Mouse (Mus musculus): ENCODE data around the gene Kat6b. TPM values are rescaled to one million over a fixed set of nuclear protein-coding genes. Genes with fewer than 3 reads are reported as not detected.
A peak's percentile ranks its signal among the peaks of the same experiment; 100 is the strongest.
"Not testable (repeated sequence)": the region's sequence is repeated elsewhere in the genome, so short reads cannot be mapped to it uniquely, and the experiment has no call there.

Kat6b gene
- polyA plus RNA-seq, 1 experiment from 2014 or later: 23.7 TPM

- Histone ChIP-seq H3K9me3 (no peaks in the 10 kb centered on the region), H3K27me3 (replicated peaks) (no peaks in the 10 kb centered on the region), H3K4me2 (no peak overlapping the region), H3K36me3 (replicated peaks) (peaks cover 25% of the 10 kb centered on the region), H3K4me1 (no peaks in the 10 kb centered on the region), H3K9ac (no peak overlapping the region), H3K27ac (no peak overlapping the region), H3K4me3 (no peak overlapping the region)
- ATAC-seq (replicated peaks): peak; percentile 37; the same call in 1 of the 2 replicates
- WGBS: 87% methylated on average over 11 of the region's 11 CpGs
Measured at GRCm38 (mm10) chr14:21669633-21670421, 188.6 kb downstream of the Kat6b start.

GRCm38 (mm10) chr14:21670422-21671006 is 189.3 kb downstream of the Kat6b start:
- peaks cover 25% of the 10 kb centered on the region for H3K36me3 ChIP-seq (replicated peaks)
- not testable (repeated sequence) for H3K27ac ChIP-seq; H3K27me3 ChIP-seq (replicated peaks); H3K4me2 ChIP-seq; H3K4me3 ChIP-seq; H3K4me1 ChIP-seq; H3K9me3 ChIP-seq; H3K9ac ChIP-seq
- 0 out of 2 replicates have a peak, but pooled peaks have one; percentile 14 for ATAC-seq (replicated peaks)
- 90% methylated on average over 15 of the region's 15 CpGs for WGBS

GRCm38 (mm10) chr14:21673100-21673499 is 191.9 kb downstream of the Kat6b start:
- Histone ChIP-seq H3K36me3 (replicated peaks) (peaks cover 23% of the 10 kb centered on the region), H3K4me3 (no peak overlapping the region), H3K4me1 (no peaks in the 10 kb centered on the region), H3K9me3 (no peaks in the 10 kb centered on the region), H3K4me2 (no peak overlapping the region), H3K27ac (no peak overlapping the region), H3K9ac (no peak overlapping the region), H3K27me3 (replicated peaks) (no peaks in the 10 kb centered on the region)
- 59% methylated on average over 4 of the region's 4 CpGs for WGBS
- ATAC-seq (replicated peaks): no peak

- Histone ChIP-seq H3K4me2 (no peak overlapping the region), H3K9ac (no peak overlapping the region), H3K4me3 (no peak overlapping the region), H3K27me3 (replicated peaks) (no peaks in the 10 kb centered on the region), H3K36me3 (replicated peaks) (peaks cover 12% of the 10 kb centered on the region; the same call in 1 of the 2 replicates), H3K27ac (no peak overlapping the region), H3K4me1 (peaks cover 2% of the 10 kb centered on the region), H3K9me3 (no peaks in the 10 kb centered on the region)
- WGBS: 69% methylated on average over 5 of the region's 5 CpGs
- ATAC-seq (replicated peaks): no peak
Measured at GRCm38 (mm10) chr14:21674471-21674870, 193.2 kb downstream of the Kat6b start.

GRCm38 (mm10) chr14:21676223-21676622 is 195.0 kb downstream of the Kat6b start:
- Histone ChIP-seq H3K27me3 (replicated peaks) (no peaks in the 10 kb centered on the region), H3K9me3 (no peaks in the 10 kb centered on the region), H3K4me3 (no peak overlapping the region), H3K4me2 (no peak overlapping the region), H3K36me3 (replicated peaks) (no peaks in the 10 kb centered on the region), H3K9ac (no peak overlapping the region), H3K4me1 (peaks cover 9% of the 10 kb centered on the region), H3K27ac (no peak overlapping the region)
- 88% methylated on average over 2 of the region's 2 CpGs for WGBS
- ATAC-seq (replicated peaks): no peak

GRCm38 (mm10) chr14:21678509-21679285 is 197.5 kb downstream of the Kat6b start:
- H3K36me3 ChIP-seq (replicated peaks): no peaks in the 10 kb centered on the region

GRCm38 (mm10) chr14:21679631-21680201 is 198.5 kb downstream of the Kat6b start:
- Histone ChIP-seq H3K9ac (no peak overlapping the region), H3K27me3 (replicated peaks) (no peaks in the 10 kb centered on the region), H3K4me1 (peaks cover 16% of the 10 kb centered on the region), H3K4me3 (no peak overlapping the region), H3K4me2 (no peak overlapping the region), H3K9me3 (no peaks in the 10 kb centered on the region), H3K36me3 (replicated peaks) (no peaks in the 10 kb centered on the region), H3K27ac (no peak overlapping the region)
- 31% methylated on average over 8 of the region's 8 CpGs for WGBS
- no peak for ATAC-seq (replicated peaks)

More at GRCm38 (mm10) chr14:21678509-21679285, 197.5 kb downstream of the Kat6b start:
- Histone ChIP-seq H3K9ac (no peak overlapping the region), H3K4me1 (peaks cover 16% of the 10 kb centered on the region), H3K4me2 (no peak overlapping the region), H3K4me3 (no peak overlapping the region), H3K27ac (no peak overlapping the region), H3K9me3 (no peaks in the 10 kb centered on the region), H3K27me3 (replicated peaks) (no peaks in the 10 kb centered on the region)
- WGBS: 39% methylated on average over 7 of the region's 7 CpGs
- no peak for ATAC-seq (replicated peaks)

GRCm38 (mm10) chr14:21682681-21683129 is 201.5 kb downstream of the Kat6b start:
- Histone ChIP-seq H3K27me3 (replicated peaks) (peaks cover 14% of the 10 kb centered on the region), H3K4me2 (peak overlapping the region; percentile 42), H3K4me1 (peaks cover 24% of the 10 kb centered on the region), H3K4me3 (no peak overlapping the region), H3K36me3 (replicated peaks) (no peaks in the 10 kb centered on the region), H3K27ac (peak overlapping the region; percentile 28; the same call in 1 of the 2 replicates), H3K9me3 (no peaks in the 10 kb centered on the region), H3K9ac (no peak overlapping the region)
- WGBS: 0% methylated on average over 9 of the region's 9 CpGs
- ATAC-seq (replicated peaks): no peak

- peaks cover 14% of the 10 kb centered on the region for H3K27me3 ChIP-seq (replicated peaks)
- H3K4me2 ChIP-seq: no peak overlapping the region
- H3K9me3 ChIP-seq: no peaks in the 10 kb centered on the region
- peaks cover 24% of the 10 kb centered on the region for H3K4me1 ChIP-seq
- no peak overlapping the region for H3K4me3 ChIP-seq
- ATAC-seq (replicated peaks): no peak
- WGBS: 73% methylated on average over 4 of the region's 4 CpGs
- H3K27ac ChIP-seq: no peak overlapping the region
- no peak overlapping the region for H3K9ac ChIP-seq
- H3K36me3 ChIP-seq (replicated peaks): no peaks in the 10 kb centered on the region
Measured at GRCm38 (mm10) chr14:21683834-21684233, 202.6 kb downstream of the Kat6b start.

- peaks cover 14% of the 10 kb centered on the region for H3K27me3 ChIP-seq (replicated peaks)
- H3K36me3 ChIP-seq (replicated peaks): no peaks in the 10 kb centered on the region
- no peak overlapping the region for H3K4me2 ChIP-seq
- no peak for ATAC-seq (replicated peaks)
- no peak overlapping the region for H3K9ac ChIP-seq
- no peak overlapping the region for H3K27ac ChIP-seq
- H3K9me3 ChIP-seq: no peaks in the 10 kb centered on the region
- WGBS: 91% methylated on average over 10 of the region's 10 CpGs
- no peak overlapping the region for H3K4me3 ChIP-seq
- peaks cover 15% of the 10 kb centered on the region; the same call in 1 of the 2 replicates for H3K4me1 ChIP-seq
Measured at GRCm38 (mm10) chr14:21685411-21686146, 204.3 kb downstream of the Kat6b start.
